Mouse (Mus musculus): ENCODE results near the gene Cpd. TPM values are rescaled to one million over a fixed set of nuclear protein-coding genes. Genes with fewer than 3 reads are reported as not detected.

Cpd gene
- polyA plus RNA-seq, 1 experiment from 2014 or later, result 23.4 TPM

DNA sequence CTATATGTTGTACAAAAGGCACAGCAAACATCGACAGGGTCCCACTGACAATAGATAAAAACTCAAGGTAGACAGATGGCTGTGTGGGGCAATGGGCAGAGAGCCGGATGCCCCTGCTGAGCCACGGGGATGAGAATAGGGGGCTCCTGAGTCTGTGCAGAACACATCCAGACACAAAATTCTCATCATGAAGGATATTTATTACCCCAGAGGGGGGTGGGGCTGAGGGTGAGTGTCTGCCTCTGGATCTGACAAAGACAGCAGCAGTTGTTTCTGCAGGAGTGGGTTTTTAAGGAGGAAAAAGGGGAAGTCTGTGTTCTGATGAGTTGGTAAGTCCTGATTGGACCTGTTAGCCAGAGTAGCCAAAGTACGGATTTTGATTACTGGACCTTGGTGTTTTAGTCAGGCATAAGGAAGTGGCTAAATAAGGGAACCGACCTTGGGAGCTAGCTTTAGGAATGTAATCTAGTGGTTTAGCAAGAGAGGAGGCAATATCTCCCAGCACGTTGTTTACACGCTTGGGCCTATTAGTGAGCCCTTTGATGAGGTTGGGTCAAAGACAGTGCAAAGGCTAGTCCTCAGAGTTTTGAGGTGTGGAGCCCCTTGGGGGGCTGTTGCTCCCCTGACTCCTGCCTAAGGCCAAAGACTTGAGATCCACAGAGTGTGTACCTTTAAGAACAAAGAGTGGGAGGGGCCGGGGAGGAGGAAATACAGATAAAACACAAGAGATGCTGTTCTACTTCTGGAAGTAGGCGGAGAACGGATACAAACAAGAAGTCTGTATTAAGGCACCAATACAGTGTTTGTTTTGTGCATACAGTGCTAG, 42.7 kb upstream of the Cpd start:
- H3K9me3 ChIP-seq (ENCODE audit: control insufficient read depth, low read length), result no peaks in the 10 kb centered on the region
- H3K4me2 ChIP-seq (ENCODE audit: low read length), result peak overlapping the region; percentile 2
- 34% methylated on average over 10 of the region's 10 CpGs for WGBS
- peak overlapping the region; percentile 2 to 39; a peak in 1 of 4 replicates for H3K27ac ChIP-seq (replicated peaks in 1 of 2; ENCODE audit: control insufficient read depth in 1 of 2, insufficient read depth in 1 of 2, low read depth in 2 of 2, low read length in 2 of 2)
- no peak overlapping the region for H3K9ac ChIP-seq (ENCODE audit: low read length)
- peaks cover 11% of the 10 kb centered on the region in 2 experiments for H3K4me1 ChIP-seq (ENCODE audit: control insufficient read depth in 2 of 2, insufficient read depth in 2 of 2, low read length in 2 of 2)
- H3K4me3 ChIP-seq (ENCODE audit: control insufficient read depth in 1 of 2, insufficient read depth in 1 of 2, low read depth in 1 of 2, low read length in 2 of 2), result no peak overlapping the region
- H3K36me3 ChIP-seq (ENCODE audit: control insufficient read depth, insufficient read depth, low read length), result no peaks in the 10 kb centered on the region
- ATAC-seq (ENCODE audit: insufficient number of reproducible peaks, insufficient read depth, low FRiP score, low read depth), result no peak
- no peaks in the 10 kb centered on the region for H3K27me3 ChIP-seq (ENCODE audit: control insufficient read depth, insufficient read depth, low read length)

- 48% methylated on average over 5 of the region's 5 CpGs for WGBS
These were observed 37.6 kb upstream of the Cpd start for GRCm38 (mm10) chr11:76884451-76884850.

DNA sequence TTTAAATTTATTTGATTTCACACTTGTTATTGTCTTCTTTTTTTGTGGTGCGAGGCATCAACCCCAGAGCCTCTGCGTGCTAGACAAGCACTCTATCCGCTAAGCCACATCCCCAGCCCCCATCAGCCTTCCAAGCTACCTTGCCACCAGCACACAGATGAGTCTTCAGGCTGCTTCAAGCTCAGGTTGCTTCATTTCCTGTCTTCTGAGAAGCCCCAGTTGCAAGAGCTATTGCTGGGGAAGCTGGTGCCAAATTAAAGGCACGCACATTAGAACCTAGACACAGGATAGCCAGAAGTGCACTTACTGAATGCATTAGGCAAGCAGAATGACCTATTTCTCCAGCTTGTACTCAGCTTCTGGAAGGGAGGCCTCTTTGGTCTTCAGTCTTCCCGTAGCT, 33.0 kb upstream of the Cpd start:
- Histone ChIP-seq H3K4me1 (ENCODE audit: control insufficient read depth in 2 of 2, insufficient read depth in 2 of 2, low read length in 2 of 2) (peaks cover 0 to under 1% of the 10 kb centered on the region in 2 experiments; a peak in 1 of 4 replicates), H3K27me3 (ENCODE audit: control insufficient read depth, insufficient read depth, low read length) (no peaks in the 10 kb centered on the region), H3K9ac (ENCODE audit: low read length) (no peak overlapping the region), H3K4me2 (ENCODE audit: low read length) (no peak overlapping the region), H3K36me3 (ENCODE audit: control insufficient read depth, insufficient read depth, low read length) (no peaks in the 10 kb centered on the region), H3K27ac (replicated peaks in 1 of 2; ENCODE audit: control insufficient read depth in 1 of 2, insufficient read depth in 1 of 2, low read depth in 2 of 2, low read length in 2 of 2) (no peak overlapping the region), H3K4me3 (ENCODE audit: control insufficient read depth in 1 of 2, insufficient read depth in 1 of 2, low read depth in 1 of 2, low read length in 2 of 2) (no peak overlapping the region), H3K9me3 (ENCODE audit: control insufficient read depth, low read length) (no peaks in the 10 kb centered on the region)
- ATAC-seq (ENCODE audit: insufficient number of reproducible peaks, insufficient read depth, low FRiP score, low read depth), result no peak
- 88% methylated on average over 5 of the region's 5 CpGs for WGBS

More at GRCm38 (mm10) chr11:76884451-76884850, 37.6 kb upstream of the Cpd start:
- Histone ChIP-seq H3K9ac (ENCODE audit: low read length) (no peak overlapping the region), H3K4me3 (ENCODE audit: control insufficient read depth in 1 of 2, insufficient read depth in 1 of 2, low read depth in 1 of 2, low read length in 2 of 2) (no peak overlapping the region), H3K36me3 (ENCODE audit: control insufficient read depth, insufficient read depth, low read length) (no peaks in the 10 kb centered on the region), H3K27ac (replicated peaks in 1 of 2; ENCODE audit: control insufficient read depth in 1 of 2, insufficient read depth in 1 of 2, low read depth in 2 of 2, low read length in 2 of 2) (no peak overlapping the region), H3K4me1 (ENCODE audit: control insufficient read depth in 2 of 2, insufficient read depth in 2 of 2, low read length in 2 of 2) (peaks cover 3% of the 10 kb centered on the region in 2 experiments; a peak in 3 of 4 replicates), H3K27me3 (ENCODE audit: control insufficient read depth, insufficient read depth, low read length) (no peaks in the 10 kb centered on the region), H3K9me3 (ENCODE audit: control insufficient read depth, low read length) (no peaks in the 10 kb centered on the region), H3K4me2 (ENCODE audit: low read length) (no peak overlapping the region)
- no peak for ATAC-seq (ENCODE audit: insufficient number of reproducible peaks, insufficient read depth, low FRiP score, low read depth)

DNA sequence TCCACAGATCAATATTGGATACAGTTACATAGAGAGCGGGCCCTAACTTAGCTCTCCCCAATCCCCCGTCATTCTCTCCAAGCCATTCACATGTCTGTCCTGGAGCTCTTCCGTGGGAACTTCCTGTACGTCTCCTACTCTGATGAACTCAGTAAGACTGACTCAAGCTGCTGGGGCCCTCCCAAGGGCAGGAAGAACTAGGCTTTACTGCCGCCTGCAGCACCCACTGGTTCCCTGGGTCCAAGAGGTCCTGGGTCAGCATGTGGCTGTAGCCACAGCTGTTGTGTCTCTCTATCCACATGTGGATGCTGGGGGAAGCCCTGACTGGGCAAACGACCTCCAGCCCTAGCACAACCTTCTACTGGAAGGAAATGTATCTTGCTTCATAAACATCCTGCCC, 27.9 kb upstream of the Cpd start:
- Histone ChIP-seq H3K36me3 (ENCODE audit: control insufficient read depth, insufficient read depth, low read length) (no peaks in the 10 kb centered on the region), H3K9me3 (ENCODE audit: control insufficient read depth, low read length) (no peaks in the 10 kb centered on the region), H3K27ac (replicated peaks in 1 of 2; ENCODE audit: control insufficient read depth in 1 of 2, insufficient read depth in 1 of 2, low read depth in 2 of 2, low read length in 2 of 2) (no peak overlapping the region), H3K4me1 (ENCODE audit: control insufficient read depth in 2 of 2, insufficient read depth in 2 of 2, low read length in 2 of 2) (peaks cover 0 to 2% of the 10 kb centered on the region in 2 experiments; a peak in 1 of 4 replicates), H3K4me2 (ENCODE audit: low read length) (no peak overlapping the region), H3K4me3 (ENCODE audit: control insufficient read depth in 1 of 2, insufficient read depth in 1 of 2, low read depth in 1 of 2, low read length in 2 of 2) (no peak overlapping the region), H3K27me3 (ENCODE audit: control insufficient read depth, insufficient read depth, low read length) (no peaks in the 10 kb centered on the region), H3K9ac (ENCODE audit: low read length) (no peak overlapping the region)
- WGBS, result 53% methylated on average over 6 of the region's 6 CpGs
- ATAC-seq (ENCODE audit: insufficient number of reproducible peaks, insufficient read depth, low FRiP score, low read depth), result no peak

- 78% methylated on average over 5 of the region's 5 CpGs for WGBS
- Histone ChIP-seq H3K27ac (replicated peaks in 1 of 2; ENCODE audit: control insufficient read depth in 1 of 2, insufficient read depth in 1 of 2, low read depth in 2 of 2, low read length in 2 of 2) (no peak overlapping the region), H3K4me1 (ENCODE audit: control insufficient read depth in 2 of 2, insufficient read depth in 2 of 2, low read length in 2 of 2) (peaks cover 0 to 2% of the 10 kb centered on the region in 2 experiments; a peak in 1 of 4 replicates), H3K9ac (ENCODE audit: low read length) (no peak overlapping the region), H3K9me3 (ENCODE audit: control insufficient read depth, low read length) (no peaks in the 10 kb centered on the region), H3K36me3 (ENCODE audit: control insufficient read depth, insufficient read depth, low read length) (no peaks in the 10 kb centered on the region), H3K4me3 (ENCODE audit: control insufficient read depth in 1 of 2, insufficient read depth in 1 of 2, low read depth in 1 of 2, low read length in 2 of 2) (no peak overlapping the region), H3K4me2 (ENCODE audit: low read length) (no peak overlapping the region), H3K27me3 (ENCODE audit: control insufficient read depth, insufficient read depth, low read length) (no peaks in the 10 kb centered on the region)
- ATAC-seq (ENCODE audit: insufficient number of reproducible peaks, insufficient read depth, low FRiP score, low read depth), result no peak
These were observed 27.0 kb upstream of the Cpd start for GRCm38 (mm10) chr11:76873865-76874264.

DNA sequence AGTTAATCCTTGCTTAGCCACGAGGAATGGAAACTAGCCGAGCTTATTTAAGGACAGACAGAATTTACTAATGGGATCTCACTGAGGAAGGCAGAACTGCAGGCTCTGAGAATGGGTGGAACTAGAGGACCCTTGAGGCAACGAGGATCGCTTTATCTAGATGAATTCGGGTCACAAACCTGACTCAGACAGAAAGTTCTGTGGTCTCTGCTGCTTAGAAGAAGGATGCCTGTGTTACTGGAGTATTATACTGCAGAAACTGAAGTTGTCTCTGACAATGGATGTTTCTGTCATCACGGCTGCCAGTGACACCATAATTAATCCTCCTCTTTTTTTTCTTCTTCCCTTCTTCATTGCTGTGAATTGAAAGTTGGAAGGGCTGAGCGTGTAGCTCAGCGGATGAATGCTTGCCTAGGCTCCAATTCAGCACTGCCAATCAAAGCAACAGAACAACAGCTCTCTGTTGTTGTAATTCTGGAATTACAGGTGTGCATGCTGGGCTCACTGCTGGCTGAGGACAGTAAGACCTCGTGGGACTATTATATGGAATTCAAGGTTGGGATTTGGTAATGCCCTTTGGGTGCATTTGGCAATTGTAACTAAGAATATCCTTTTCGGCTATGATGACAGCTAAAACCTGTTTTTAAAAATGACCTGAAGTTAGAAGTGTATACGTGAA, 25.9 kb upstream of the Cpd start:
- no peak for ATAC-seq (ENCODE audit: insufficient number of reproducible peaks, insufficient read depth, low FRiP score, low read depth)
- 69% methylated on average over 11 of the region's 11 CpGs for WGBS
- H3K4me3 ChIP-seq (ENCODE audit: control insufficient read depth in 1 of 2, insufficient read depth in 1 of 2, low read depth in 1 of 2, low read length in 2 of 2), result no peak overlapping the region

GRCm38 (mm10) chr11:76861185-76861584, 14.4 kb upstream of the Cpd start:
- H3K4me2 ChIP-seq (ENCODE audit: low read length), result no peak overlapping the region
- no peaks in the 10 kb centered on the region for H3K27me3 ChIP-seq (ENCODE audit: control insufficient read depth, insufficient read depth, low read length)
- ATAC-seq (ENCODE audit: insufficient number of reproducible peaks, insufficient read depth, low FRiP score, low read depth), result no peak
- WGBS, result 26% methylated on average over 3 of the region's 3 CpGs
- peaks cover 12 to 33% of the 10 kb centered on the region in 2 experiments for H3K4me1 ChIP-seq (ENCODE audit: control insufficient read depth in 2 of 2, insufficient read depth in 2 of 2, low read length in 2 of 2)
- no peak overlapping the region for H3K9ac ChIP-seq (ENCODE audit: low read length)
- H3K36me3 ChIP-seq (ENCODE audit: control insufficient read depth, insufficient read depth, low read length), result no peaks in the 10 kb centered on the region
- no peak overlapping the region for H3K4me3 ChIP-seq (ENCODE audit: control insufficient read depth in 1 of 2, insufficient read depth in 1 of 2, low read depth in 1 of 2, low read length in 2 of 2)
- peak overlapping the region in 1 of 2 experiments; percentile 19; a peak in 1 of 4 replicates for H3K27ac ChIP-seq (replicated peaks in 1 of 2; ENCODE audit: control insufficient read depth in 1 of 2, insufficient read depth in 1 of 2, low read depth in 2 of 2, low read length in 2 of 2)
- no peaks in the 10 kb centered on the region for H3K9me3 ChIP-seq (ENCODE audit: control insufficient read depth, low read length)

More for the DNA sequence above, 25.9 kb upstream of the Cpd start:
- Histone ChIP-seq H3K4me2 (ENCODE audit: low read length) (no peak overlapping the region), H3K9ac (ENCODE audit: low read length) (no peak overlapping the region), H3K27me3 (ENCODE audit: control insufficient read depth, insufficient read depth, low read length) (no peaks in the 10 kb centered on the region), H3K36me3 (ENCODE audit: control insufficient read depth, insufficient read depth, low read length) (no peaks in the 10 kb centered on the region), H3K9me3 (ENCODE audit: control insufficient read depth, low read length) (no peaks in the 10 kb centered on the region), H3K4me1 (ENCODE audit: control insufficient read depth in 2 of 2, insufficient read depth in 2 of 2, low read length in 2 of 2) (peaks cover 0 to 2% of the 10 kb centered on the region in 2 experiments; a peak in 1 of 4 replicates), H3K27ac (replicated peaks in 1 of 2; ENCODE audit: control insufficient read depth in 1 of 2, insufficient read depth in 1 of 2, low read depth in 2 of 2, low read length in 2 of 2) (no peak overlapping the region)

All from heart, embryonic 14.5 days (tissue).